Mouse (Mus musculus) neural tube, embryonic 11.5 days (tissue): Measurements from ENCODE around the gene Olfr896-ps1. TPM values are rescaled to one million over a fixed set of nuclear protein-coding genes. Genes with fewer than 3 reads are reported as not detected.

Source experiments
- ATAC-seq: fragments of 200-750 bp; cut with Nextera tagmentation; 2 replicates; pipeline ENCODE4 v1.8.0; 2017; ENCODE audit warnings: moderate number of reproducible peaks, mild to moderate bottlenecking, moderate TSS enrichment, moderate library complexity; ENCODE audit not compliant: insufficient read depth, low FRiP score, low TSS enrichment
- DNase-seq: peaks from one replicate; pipeline ENCODE4 v3.0.0-alpha.2; 2015; ENCODE audit warnings: low spot score
- H3K27ac ChIP-seq: fragments of 300-500 bp; sonication (generic); 2 replicates; pipeline ENCODE4 v1.5.1; 2014; ENCODE audit warnings: low read depth, mild to moderate bottlenecking, low read length
- H3K27me3 ChIP-seq: fragments of 300-500 bp; sonication (generic); 2 replicates; pipeline ENCODE4 v1.6.1; 2014; ENCODE audit warnings: mild to moderate bottlenecking, low read length, mixed read lengths; ENCODE audit not compliant: control insufficient read depth, insufficient read depth
- H3K36me3 ChIP-seq: fragments of 300-500 bp; sonication (generic); 2 replicates; pipeline ENCODE4 v1.6.1; 2014; ENCODE audit warnings: mild to moderate bottlenecking, low read length, moderate library complexity, mixed read lengths; ENCODE audit not compliant: control insufficient read depth, insufficient read depth
- H3K4me1 ChIP-seq: fragments of 300-500 bp; sonication (generic); 2 replicates; pipeline ENCODE4 v1.6.1; 2014; ENCODE audit warnings: low read length, mixed read lengths; ENCODE audit not compliant: control insufficient read depth, insufficient read depth
- H3K4me2 ChIP-seq: fragments of 300-500 bp; sonication (generic); 2 replicates; pipeline ENCODE4 v1.6.1; 2014; ENCODE audit warnings: low read depth, mild to moderate bottlenecking, moderate library complexity
- H3K4me3 ChIP-seq: fragments of 300-500 bp; sonication (generic); 2 replicates; pipeline ENCODE4 v1.5.1; 2014; ENCODE audit warnings: low read depth, low read length
- H3K9ac ChIP-seq: fragments of 300-500 bp; sonication (generic); 2 replicates; pipeline ENCODE4 v1.6.1; 2014; ENCODE audit warnings: mild to moderate bottlenecking, low read length
- H3K9me3 ChIP-seq: fragments of 300-500 bp; sonication (generic); 2 replicates; pipeline ENCODE4 v1.6.1; 2016; ENCODE audit warnings: low read length; ENCODE audit not compliant: control insufficient read depth
- WGBS: fragments of 180-500 bp; shearing (Covaris S2); extraction: QIAGEN DNeasy Blood & Tissue Kit; methylation state at CpG from one replicate; pipeline ENCODE4 v1.1.7; 2014; 5-methylcytosine and 5-hydroxymethylcytosine counted together
- polyA plus RNA-seq: library from polyadenylated mRNA; unstranded; fragments of >200 nt; fragmentation: Nextera tagmentation; extraction: Ambion mirVana; gene quantifications from 2 replicates; pipeline ENCODE4 v1.2.1, GENCODE M21; 2014

The Olfr896-ps1 gene
- polyA plus RNA-seq = not detected in 2 replicates

GRCm38 (mm10) chr9:38290807-38291206, at the start of gene Olfr896-ps1:
Gene Olfr896-ps1, plus strand, starts transcription at chr9:38291107.
- no peak for ATAC-seq
- Histone ChIP-seq H3K4me1 (no peaks in the 10 kb centered on the region), H3K36me3 (no peaks in the 10 kb centered on the region), H3K9ac (no peak within 1 kb of the TSS), H3K9me3 (no peaks in the 10 kb centered on the region), H3K4me2 (no peak within 1 kb of the TSS), H3K27ac (no peak within 1 kb of the TSS), H3K27me3 (no peaks in the 10 kb centered on the region), H3K4me3 (no peak within 1 kb of the TSS)
- no peak for DNase-seq
- 81% methylated on average over 1 of the region's 1 CpGs for WGBS

- H3K9ac ChIP-seq = no peak within 1 kb of the TSS
- H3K9me3 ChIP-seq = no peaks in the 10 kb centered on the region
- no peak within 1 kb of the TSS for H3K4me3 ChIP-seq
- H3K36me3 ChIP-seq = no peaks in the 10 kb centered on the region
- no peak within 1 kb of the TSS for H3K27ac ChIP-seq
- no peak for DNase-seq
- no peak for ATAC-seq
- H3K27me3 ChIP-seq = no peaks in the 10 kb centered on the region
- no peak within 1 kb of the TSS for H3K4me2 ChIP-seq
- no peaks in the 10 kb centered on the region for H3K4me1 ChIP-seq
These were observed 38.4 kb upstream of the Olfr896-ps1 start, which contains the start of gene Olfr143 for GRCm38 (mm10) chr9:38252474-38252873. Gene Olfr143, plus strand, starts transcription at chr9:38252774.

GRCm38 (mm10) chr9:38267551-38267950, 23.4 kb upstream of the Olfr896-ps1 start, which contains the start of gene Olfr895:
Gene Olfr895, plus strand, starts transcription at chr9:38267851.
- Histone ChIP-seq H3K4me2 (no peak within 1 kb of the TSS), H3K9me3 (no peaks in the 10 kb centered on the region), H3K4me1 (no peaks in the 10 kb centered on the region), H3K27me3 (no peaks in the 10 kb centered on the region), H3K9ac (no peak within 1 kb of the TSS), H3K27ac (no peak within 1 kb of the TSS), H3K4me3 (no peak within 1 kb of the TSS), H3K36me3 (no peaks in the 10 kb centered on the region)
- ATAC-seq = no peak
- no peak for DNase-seq

GRCm38 (mm10) chr9:38328760-38329159, 37.9 kb downstream of the Olfr896-ps1 start, which contains the start of gene Olfr25:
Gene Olfr25, plus strand, starts transcription at chr9:38329060.
- Histone ChIP-seq H3K27ac (no peak within 1 kb of the TSS), H3K4me1 (no peaks in the 10 kb centered on the region), H3K9ac (no peak within 1 kb of the TSS), H3K4me3 (no peak within 1 kb of the TSS), H3K9me3 (no peaks in the 10 kb centered on the region), H3K27me3 (no peaks in the 10 kb centered on the region), H3K4me2 (no peak within 1 kb of the TSS), H3K36me3 (no peaks in the 10 kb centered on the region)
- ATAC-seq (no peak), DNase-seq (no peak)
- 80% methylated on average over 3 of the region's 3 CpGs for WGBS

Other genes with a start within 250 kb of the Olfr896-ps1 start
- not detected in 2 replicates for gene Olfr884, start 244.6 kb upstream of the Olfr896-ps1 start, polyA plus RNA-seq
- gene Olfr885, start 229.8 kb upstream of the Olfr896-ps1 start, polyA plus RNA-seq = not detected in 2 replicates
- gene Olfr887, start 207.0 kb upstream of the Olfr896-ps1 start, polyA plus RNA-seq = not detected in 2 replicates
- gene Olfr888, start 183.0 kb upstream of the Olfr896-ps1 start, polyA plus RNA-seq = not detected in 2 replicates
- 0.15 and 0.16 TPM in 2 replicates for gene Olfr889, start 175.9 kb upstream of the Olfr896-ps1 start, polyA plus RNA-seq
- not detected in 2 replicates for gene Olfr890, start 148.6 kb upstream of the Olfr896-ps1 start, polyA plus RNA-seq
- gene Olfr891, start 110.3 kb upstream of the Olfr896-ps1 start, polyA plus RNA-seq = not detected in 2 replicates
- gene Olfr893, start 82.7 kb upstream of the Olfr896-ps1 start, polyA plus RNA-seq = not detected in 2 replicates
- not detected in 2 replicates for gene Olfr894, start 73.1 kb upstream of the Olfr896-ps1 start, polyA plus RNA-seq
- not detected in 2 replicates for gene Olfr143, start 38.3 kb upstream of the Olfr896-ps1 start, polyA plus RNA-seq
- gene Olfr895, start 23.3 kb upstream of the Olfr896-ps1 start, polyA plus RNA-seq = not detected in 2 replicates
- not detected in 2 replicates for gene Olfr25, start 38.0 kb downstream of the Olfr896-ps1 start, polyA plus RNA-seq
- gene Olfr898, start 57.3 kb downstream of the Olfr896-ps1 start, polyA plus RNA-seq = not detected in 2 replicates
- gene Olfr250, start 75.8 kb downstream of the Olfr896-ps1 start, polyA plus RNA-seq = not detected in 2 replicates
- gene Olfr251, start 86.0 kb downstream of the Olfr896-ps1 start, polyA plus RNA-seq = not detected in 2 replicates
- gene Olfr147, start 110.6 kb downstream of the Olfr896-ps1 start, polyA plus RNA-seq = not detected in 2 replicates
- gene Olfr901, start 138.3 kb downstream of the Olfr896-ps1 start, polyA plus RNA-seq = not detected in 2 replicates
- not detected in 2 replicates for gene Olfr902, start 156.5 kb downstream of the Olfr896-ps1 start, polyA plus RNA-seq
- not detected in 2 replicates for gene Olfr904, start 172.0 kb downstream of the Olfr896-ps1 start, polyA plus RNA-seq
- gene Olfr905, start 180.0 kb downstream of the Olfr896-ps1 start, polyA plus RNA-seq = not detected in 2 replicates
- not detected in 2 replicates for gene Olfr906, start 196.0 kb downstream of the Olfr896-ps1 start, polyA plus RNA-seq
- gene Olfr907, start 204.7 kb downstream of the Olfr896-ps1 start, polyA plus RNA-seq = not detected in 2 replicates
- gene Olfr911-ps1, start 230.5 kb downstream of the Olfr896-ps1 start, polyA plus RNA-seq = not detected in 2 replicates
- gene Olfr910, start 246.7 kb downstream of the Olfr896-ps1 start, polyA plus RNA-seq = not detected in 2 replicates